Mouse (Mus musculus) kidney, embryonic 15.5 days (tissue): ENCODE results near the gene Iars2. TPM values are rescaled to one million over a fixed set of nuclear protein-coding genes. Genes with fewer than 3 reads are reported as not detected.
"Not testable (repeated sequence)": the region's sequence is repeated elsewhere in the genome, so short reads cannot be mapped to it uniquely, and the experiment has no call there.

ENCODE experiments used
- ATAC-seq: fragments of 200-750 bp; cut with Nextera tagmentation; replicated peaks from 2 replicates; pipeline ENCODE4 v1.8.0; 2017; ENCODE audit warnings: moderate TSS enrichment; ENCODE audit not compliant: low FRiP score
- H3K27ac ChIP-seq: fragments of 300-500 bp; sonication (generic); 2 replicates; pipeline ENCODE4 v1.5.1; 2015; ENCODE audit warnings: mild to moderate bottlenecking, inconsistent platforms
- H3K27me3 ChIP-seq: fragments of 300-500 bp; sonication (generic); 2 replicates; pipeline ENCODE4 v1.6.1; 2015; ENCODE audit warnings: inconsistent platforms
- H3K36me3 ChIP-seq: fragments of 300-500 bp; sonication (generic); 2 replicates; pipeline ENCODE4 v1.6.1; 2015; ENCODE audit warnings: inconsistent platforms
- H3K4me1 ChIP-seq: fragments of 300-500 bp; sonication (generic); 2 replicates; pipeline ENCODE4 v1.6.1; 2015; ENCODE audit warnings: inconsistent platforms
- H3K4me2 ChIP-seq: fragments of 300-500 bp; sonication (generic); 2 replicates; pipeline ENCODE4 v1.6.1; 2015; ENCODE audit warnings: moderate library complexity, mild to moderate bottlenecking, inconsistent platforms
- H3K4me3 ChIP-seq: fragments of 300-500 bp; sonication (generic); replicated peaks from 2 replicates; pipeline ENCODE4 v1.5.1; 2015; ENCODE audit warnings: mild to moderate bottlenecking, inconsistent platforms
- H3K9ac ChIP-seq: fragments of 300-500 bp; sonication (generic); 2 replicates; pipeline ENCODE4 v1.6.1; 2015; ENCODE audit warnings: mild to moderate bottlenecking, inconsistent platforms
- H3K9me3 ChIP-seq: fragments of 300-500 bp; sonication (generic); replicated peaks from 2 replicates; pipeline ENCODE4 v1.6.1; 2016; ENCODE audit warnings: inconsistent platforms
- WGBS: fragments of 180-500 bp; shearing (Covaris S2); methylation state at CpG from one replicate; pipeline ENCODE4 v1.1.7; 2015; ENCODE audit warnings: mixed read lengths; 5-methylcytosine and 5-hydroxymethylcytosine counted together
- polyA plus RNA-seq: library from polyadenylated mRNA; unstranded; fragments of >200 nt; fragmentation: Nextera tagmentation; extraction: Ambion mirVana; gene quantifications from 2 replicates; pipeline ENCODE4 v1.2.1, GENCODE M21; 2015

The Iars2 gene
- polyA plus RNA-seq, 1 experiment from 2014 or later: 32.7 TPM

- Histone ChIP-seq H3K9me3 (no peaks in the 10 kb centered on the region), H3K4me1 (peaks cover 30% of the 10 kb centered on the region), H3K4me3 (peak overlapping the region; percentile 76), H3K9ac (no peak overlapping the region), H3K36me3 (peaks cover 22% of the 10 kb centered on the region), H3K4me2 (0 out of 2 replicates have a peak overlapping the region, but pooled peaks have one; percentile 73), H3K27ac (no peak overlapping the region), H3K27me3 (no peaks in the 10 kb centered on the region)
- WGBS: 91% methylated on average over 8 of the region's 8 CpGs
- no peak for ATAC-seq
Measured at GRCm38 (mm10) chr1:185329851-185330250, 655 bp upstream of the Iars2 start.

DNA sequence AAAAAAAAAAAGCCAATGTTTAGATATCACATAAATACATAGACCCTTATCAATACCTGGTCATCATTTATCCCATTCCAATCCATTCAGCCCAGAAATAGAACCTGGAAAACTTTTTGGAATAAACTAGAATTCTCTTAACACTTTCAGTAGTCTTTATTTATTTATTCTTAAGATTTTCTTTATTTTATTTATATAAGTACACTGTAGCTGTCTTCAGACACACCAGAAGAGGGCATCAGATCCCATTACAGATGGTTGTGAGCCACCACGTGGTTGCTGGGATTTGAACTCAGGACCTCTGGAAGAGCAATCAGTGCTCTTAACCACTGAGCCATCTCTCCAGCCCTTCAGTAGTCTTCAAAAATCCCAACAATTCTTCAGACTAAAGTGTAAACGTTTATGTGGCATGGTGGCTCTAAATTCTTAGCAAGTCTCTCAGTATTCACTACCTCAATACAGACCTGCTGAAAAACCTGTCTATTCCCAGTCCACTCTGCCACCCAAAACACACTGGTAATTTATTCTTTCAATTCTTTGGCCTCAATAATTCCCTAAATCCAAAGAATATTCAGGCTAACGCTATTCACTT lies 1.3 kb downstream of the Iars2 start:
- Histone ChIP-seq H3K4me3 (peak overlapping the region; percentile 76), H3K36me3 (peaks cover 42% of the 10 kb centered on the region), H3K4me2 (peak overlapping the region; percentile 73), H3K4me1 (peaks cover 17% of the 10 kb centered on the region)
- WGBS: 59% methylated on average over 3 of the region's 3 CpGs
- not testable (repeated sequence) for H3K27ac ChIP-seq, H3K9me3 ChIP-seq, H3K9ac ChIP-seq, ATAC-seq, H3K27me3 ChIP-seq

GRCm38 (mm10) chr1:185315846-185316568 lies 13.2 kb downstream of the Iars2 start:
- no peaks in the 10 kb centered on the region for H3K9me3 ChIP-seq
- no peak overlapping the region for H3K27ac ChIP-seq
- WGBS: 85% methylated on average over 16 of the region's 16 CpGs
- H3K4me2 ChIP-seq: no peak overlapping the region
- no peak overlapping the region for H3K4me3 ChIP-seq
- H3K36me3 ChIP-seq: peaks cover 85% of the 10 kb centered on the region
- no peak for ATAC-seq
- H3K4me1 ChIP-seq: no peaks in the 10 kb centered on the region
- no peaks in the 10 kb centered on the region for H3K27me3 ChIP-seq
- no peak overlapping the region for H3K9ac ChIP-seq

GRCm38 (mm10) chr1:185314546-185314945 lies 14.7 kb downstream of the Iars2 start:
- peaks cover 78% of the 10 kb centered on the region for H3K36me3 ChIP-seq

DNA sequence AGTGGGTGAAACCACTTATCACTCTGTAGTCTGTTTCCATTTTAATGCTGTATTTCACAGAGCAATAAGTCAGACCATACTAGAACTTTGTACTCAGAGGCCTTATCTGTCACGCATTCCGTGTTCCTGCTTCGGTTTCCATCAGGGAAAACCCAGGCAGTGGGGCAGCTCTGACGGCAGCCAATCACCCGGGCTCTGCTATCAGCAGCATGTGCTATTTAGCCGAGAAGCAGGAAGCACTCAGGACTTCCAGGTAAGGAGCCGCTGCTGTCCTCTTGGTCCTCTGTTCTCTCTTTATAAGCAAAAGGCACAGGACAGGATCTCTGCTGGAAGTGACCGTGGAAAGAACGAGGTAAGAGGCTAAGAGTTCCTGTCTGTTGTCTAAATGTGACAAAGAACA lies 17.2 kb downstream of the Iars2 start:
- no peak for ATAC-seq
- Histone ChIP-seq H3K9ac (no peak overlapping the region), H3K9me3 (no peaks in the 10 kb centered on the region), H3K36me3 (peaks cover 71% of the 10 kb centered on the region), H3K4me2 (no peak overlapping the region), H3K4me3 (no peak overlapping the region), H3K27ac (no peak overlapping the region), H3K4me1 (no peaks in the 10 kb centered on the region), H3K27me3 (no peaks in the 10 kb centered on the region)
- WGBS: 90% methylated on average over 9 of the region's 9 CpGs

More at GRCm38 (mm10) chr1:185314546-185314945, 14.7 kb downstream of the Iars2 start:
- Histone ChIP-seq H3K9ac (no peak overlapping the region), H3K27ac (no peak overlapping the region), H3K4me3 (no peak overlapping the region), H3K4me2 (no peak overlapping the region), H3K4me1 (no peaks in the 10 kb centered on the region), H3K9me3 (no peaks in the 10 kb centered on the region), H3K27me3 (no peaks in the 10 kb centered on the region)
- 89% methylated on average over 4 of the region's 4 CpGs for WGBS
- ATAC-seq: no peak

- no peaks in the 10 kb centered on the region for H3K9me3 ChIP-seq
- no peak overlapping the region for H3K4me3 ChIP-seq
- no peak for ATAC-seq
- no peaks in the 10 kb centered on the region for H3K4me1 ChIP-seq
- H3K27ac ChIP-seq: no peak overlapping the region
- peaks cover 53% of the 10 kb centered on the region for H3K36me3 ChIP-seq
- H3K9ac ChIP-seq: no peak overlapping the region
- 74% methylated on average over 4 of the region's 4 CpGs for WGBS
- no peak overlapping the region for H3K4me2 ChIP-seq
- no peaks in the 10 kb centered on the region for H3K27me3 ChIP-seq
Measured at GRCm38 (mm10) chr1:185308908-185309307, 20.3 kb downstream of the Iars2 start.

- Histone ChIP-seq H3K4me1 (no peaks in the 10 kb centered on the region), H3K4me3 (no peak overlapping the region), H3K27ac (no peak overlapping the region), H3K36me3 (peaks cover 51% of the 10 kb centered on the region), H3K9me3 (no peaks in the 10 kb centered on the region), H3K9ac (no peak overlapping the region), H3K4me2 (no peak overlapping the region), H3K27me3 (no peaks in the 10 kb centered on the region)
- 93% methylated on average over 2 of the region's 2 CpGs for WGBS
- no peak for ATAC-seq
Measured at GRCm38 (mm10) chr1:185308334-185308733, 20.9 kb downstream of the Iars2 start.

GRCm38 (mm10) chr1:185307645-185308044 lies 21.6 kb downstream of the Iars2 start:
- H3K27ac ChIP-seq: no peak overlapping the region

DNA sequence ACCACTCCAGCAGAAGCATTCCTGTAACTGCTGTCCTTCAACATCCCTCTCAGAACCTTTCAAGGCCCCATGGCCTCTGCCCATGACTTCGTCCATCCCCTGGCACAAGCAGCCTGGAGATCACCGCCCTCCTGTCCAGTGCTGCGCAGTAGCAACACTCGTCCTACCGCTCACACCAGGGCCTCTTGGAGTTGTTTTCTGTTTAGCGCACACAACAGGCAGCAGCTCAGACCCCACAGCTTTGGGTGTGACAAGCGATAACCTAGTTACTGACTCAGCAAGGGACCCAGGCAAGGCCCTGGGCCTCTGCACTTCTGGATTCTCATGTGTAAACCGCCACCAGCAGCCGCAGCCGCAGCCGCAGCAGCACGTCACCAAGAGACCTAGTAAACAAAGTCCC lies 22.4 kb downstream of the Iars2 start:
- peaks cover 51% of the 10 kb centered on the region for H3K36me3 ChIP-seq
- no peaks in the 10 kb centered on the region for H3K4me1 ChIP-seq
- no peaks in the 10 kb centered on the region for H3K27me3 ChIP-seq
- no peak overlapping the region for H3K4me2 ChIP-seq
- H3K9me3 ChIP-seq: no peaks in the 10 kb centered on the region
- H3K9ac ChIP-seq: no peak overlapping the region
- H3K27ac ChIP-seq: no peak overlapping the region
- H3K4me3 ChIP-seq: no peak overlapping the region
- no peak for ATAC-seq
- 97% methylated on average over 12 of the region's 12 CpGs for WGBS

More at GRCm38 (mm10) chr1:185307645-185308044, 21.6 kb downstream of the Iars2 start:
- H3K4me2 ChIP-seq: no peak overlapping the region
- H3K9me3 ChIP-seq: no peaks in the 10 kb centered on the region
- no peaks in the 10 kb centered on the region for H3K4me1 ChIP-seq
- ATAC-seq: no peak
- peaks cover 51% of the 10 kb centered on the region for H3K36me3 ChIP-seq
- 90% methylated on average over 7 of the region's 7 CpGs for WGBS
- H3K27me3 ChIP-seq: no peaks in the 10 kb centered on the region
- H3K4me3 ChIP-seq: no peak overlapping the region
- no peak overlapping the region for H3K9ac ChIP-seq

DNA sequence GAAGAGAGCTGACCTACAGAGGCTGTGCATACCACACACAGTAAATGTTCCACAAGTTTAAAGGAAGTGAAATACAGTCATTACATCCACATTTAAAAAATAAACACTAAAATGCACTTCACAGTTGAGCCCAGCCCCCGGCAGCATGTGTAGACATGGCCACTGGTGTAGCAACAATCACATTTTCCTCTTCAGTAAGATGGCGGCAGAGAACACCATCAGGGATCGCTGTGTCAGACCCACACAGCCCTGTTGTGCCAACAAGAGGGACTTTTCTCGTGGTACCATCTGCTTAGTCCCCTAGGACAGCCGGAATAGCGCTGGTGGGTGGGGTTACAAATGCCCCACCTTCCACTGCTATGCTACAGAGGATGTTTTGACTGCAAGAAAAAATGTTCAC lies 26.4 kb downstream of the Iars2 start:
- Histone ChIP-seq H3K9ac (no peak overlapping the region), H3K4me2 (no peak overlapping the region), H3K4me3 (no peak overlapping the region), H3K9me3 (no peaks in the 10 kb centered on the region), H3K27ac (no peak overlapping the region), H3K36me3 (peaks cover 62% of the 10 kb centered on the region), H3K27me3 (no peaks in the 10 kb centered on the region), H3K4me1 (no peaks in the 10 kb centered on the region)
- 95% methylated on average over 6 of the region's 6 CpGs for WGBS
- ATAC-seq: no peak

DNA sequence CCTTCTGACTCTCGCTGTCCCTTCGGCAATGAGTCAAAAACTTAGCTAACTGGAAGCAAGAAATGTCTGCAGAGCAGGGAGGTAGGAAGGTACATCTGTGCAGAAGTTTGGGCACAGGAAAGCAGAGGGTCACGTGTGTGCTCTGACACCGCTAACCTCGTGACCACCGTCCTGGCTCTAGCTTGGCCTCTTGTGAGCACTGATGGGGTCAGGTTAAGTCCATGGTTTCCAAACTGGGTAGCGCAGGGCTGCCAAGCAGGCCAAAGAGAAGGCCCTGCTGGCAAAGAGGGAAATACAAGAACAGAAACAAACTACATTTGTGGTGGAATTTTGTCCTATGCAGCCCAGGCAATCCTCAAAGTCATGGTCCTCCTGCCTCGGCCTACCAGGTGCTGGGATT lies 30.7 kb downstream of the Iars2 start:
- no peak for ATAC-seq
- no peak overlapping the region for H3K4me3 ChIP-seq
- H3K9ac ChIP-seq: no peak overlapping the region
- no peak overlapping the region for H3K4me2 ChIP-seq
- H3K9me3 ChIP-seq: no peaks in the 10 kb centered on the region
- WGBS: 92% methylated on average over 8 of the region's 8 CpGs
- no peaks in the 10 kb centered on the region for H3K27me3 ChIP-seq
- no peak overlapping the region for H3K27ac ChIP-seq
- H3K36me3 ChIP-seq: peaks cover 85% of the 10 kb centered on the region
- H3K4me1 ChIP-seq: no peaks in the 10 kb centered on the region

- Histone ChIP-seq H3K4me1 (no peaks in the 10 kb centered on the region), H3K27me3 (no peaks in the 10 kb centered on the region), H3K9me3 (no peaks in the 10 kb centered on the region), H3K27ac (no peak overlapping the region), H3K4me3 (no peak overlapping the region), H3K9ac (no peak overlapping the region), H3K36me3 (peaks cover 82% of the 10 kb centered on the region), H3K4me2 (no peak overlapping the region)
- WGBS: 91% methylated on average over 7 of the region's 7 CpGs
- ATAC-seq: no peak
Measured at GRCm38 (mm10) chr1:185296850-185297249, 32.3 kb downstream of the Iars2 start.
